Mouse (Mus musculus) hindbrain, postnatal 0 days (tissue): ENCODE results near the gene Ift20. TPM values are rescaled to one million over a fixed set of nuclear protein-coding genes. Genes with fewer than 3 reads are reported as not detected.

ENCODE experiments used
- ATAC-seq: fragments of 200-750 bp; cut with Nextera tagmentation; 2 replicates; pipeline ENCODE4 v1.8.0; 2017; ENCODE audit warnings: mild to moderate bottlenecking, moderate TSS enrichment, moderate library complexity
- DNase-seq: peaks from one replicate; pipeline ENCODE4 v3.0.0-alpha.2; 2015; ENCODE audit warnings: low spot score
- H3K27ac ChIP-seq: fragments of 300-500 bp; sonication (generic); 2 replicates; pipeline ENCODE4 v1.5.1; 2014; ENCODE audit warnings: mild to moderate bottlenecking
- H3K27me3 ChIP-seq: fragments of 300-500 bp; sonication (generic); 2 replicates; pipeline ENCODE4 v1.6.1; 2014; ENCODE audit warnings: low read length, mixed read lengths; ENCODE audit not compliant: insufficient read depth
- H3K36me3 ChIP-seq: fragments of 300-500 bp; sonication (generic); 2 replicates; pipeline ENCODE4 v1.6.1; 2014; ENCODE audit warnings: low read length, mixed read lengths; ENCODE audit not compliant: insufficient read depth
- H3K4me1 ChIP-seq: fragments of 300-500 bp; sonication (generic); 2 replicates; pipeline ENCODE4 v1.6.1; 2014; ENCODE audit warnings: antibody characterized with exemption, low read length, mixed read lengths; ENCODE audit not compliant: insufficient read depth
- H3K4me2 ChIP-seq: fragments of 300-500 bp; sonication (generic); 2 replicates; pipeline ENCODE4 v1.6.1; 2014; ENCODE audit warnings: low read depth, mild to moderate bottlenecking, low read length, moderate library complexity, mixed read lengths
- H3K4me3 ChIP-seq: fragments of 300-500 bp; sonication (generic); 2 replicates; pipeline ENCODE4 v1.5.1; 2014; ENCODE audit warnings: low read length
- H3K9ac ChIP-seq: fragments of 300-500 bp; sonication (generic); replicated peaks from 2 replicates; pipeline ENCODE4 v1.6.1; 2014; ENCODE audit warnings: mild to moderate bottlenecking, low read length, moderate library complexity, mixed read lengths
- H3K9me3 ChIP-seq: fragments of 300-500 bp; sonication (generic); 2 replicates; pipeline ENCODE4 v1.6.1; 2016; ENCODE audit warnings: low read length, mixed read lengths
- CTCF ChIP-seq: IDR thresholded peaks from 2 replicates; pipeline ENCODE4 v1.5.1; 2016; ENCODE audit warnings: antibody characterized with exemption, control low read depth, low read depth
- WGBS: fragments of 180-500 bp; shearing (Covaris S2); extraction: QIAGEN DNeasy Blood & Tissue Kit; methylation state at CpG from one replicate; pipeline ENCODE4 v1.1.7; 2014; 5-methylcytosine and 5-hydroxymethylcytosine counted together
- polyA plus RNA-seq: library from polyadenylated mRNA; unstranded; fragments of >200 nt; fragmentation: Nextera tagmentation; extraction: Ambion mirVana; gene quantifications from 2 replicates; pipeline ENCODE4 v1.2.1, GENCODE M21; 2015
- total RNA-seq: library from RNA; depleted of rRNA; stranded (reverse); fragments of >200 nt; gene quantifications from 2 replicates; pipeline ENCODE4 v1.2.3, GENCODE M21; 2014

Gene Ift20
- total and polyA plus RNA-seq, 2 experiments from 2014 or later: 96.2 to 123 TPM

DNA sequence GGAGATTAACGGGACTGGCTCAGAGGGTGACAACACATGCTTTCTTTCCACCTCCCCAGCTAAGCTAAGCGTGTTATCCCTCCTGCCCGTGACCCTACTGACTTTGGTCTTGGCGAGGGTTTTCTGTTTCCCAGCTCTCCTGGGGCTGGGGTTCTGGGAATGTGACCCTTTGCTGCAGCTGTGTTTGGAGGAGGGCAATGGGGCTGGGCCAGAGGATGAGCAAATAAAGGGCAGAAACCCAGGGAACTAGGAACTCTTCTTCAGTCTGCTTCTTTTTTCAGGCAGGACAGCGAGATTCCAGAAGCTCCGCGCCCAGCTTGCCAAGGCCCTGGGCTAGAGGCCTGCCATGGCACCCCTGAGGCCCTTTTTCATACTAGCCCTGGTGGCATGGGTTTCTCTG is 37.2 kb upstream of the Ift20 start, which contains the start of gene Vtn:
Gene Vtn (plus strand): TSS at position 88 of the 400 bp plus-strand sequence.
- H3K9me3 ChIP-seq: no peaks in the 10 kb centered on the region
- DNase-seq (no peak), ATAC-seq (no peak)
- H3K4me3 ChIP-seq: peak within 1 kb of the TSS; percentile 70
- H3K4me1 ChIP-seq: peaks cover 4% of the 10 kb centered on the region; the same call in 1 of the 2 replicates
- H3K4me2 ChIP-seq: peak within 1 kb of the TSS; percentile 79
- peak within 1 kb of the TSS; percentile 94 for H3K27ac ChIP-seq
- no peak for TF ChIP-seq CTCF
- H3K9ac ChIP-seq: peak within 1 kb of the TSS; percentile 76
- H3K36me3 ChIP-seq: no peaks in the 10 kb centered on the region
- WGBS: 61% methylated on average over 7 of the region's 7 CpGs
- H3K27me3 ChIP-seq: no peaks in the 10 kb centered on the region

- no peak overlapping the region for H3K27ac ChIP-seq
Measured at GRCm38 (mm10) chr11:78499543-78499942, 36.6 kb upstream of the Ift20 start.

GRCm38 (mm10) chr11:78500623-78501202 is 35.4 kb upstream of the Ift20 start:
- DNase-seq (no peak), ATAC-seq (no peak)
- Histone ChIP-seq H3K4me2 (0 out of 2 replicates have a peak overlapping the region, but pooled peaks have one; percentile 0), H3K4me1 (peaks cover 4% of the 10 kb centered on the region; the same call in 1 of the 2 replicates), H3K9ac (no peak overlapping the region), H3K9me3 (no peaks in the 10 kb centered on the region), H3K4me3 (no peak overlapping the region), H3K36me3 (no peaks in the 10 kb centered on the region), H3K27me3 (no peaks in the 10 kb centered on the region), H3K27ac (no peak overlapping the region)
- TF ChIP-seq CTCF: no peak
- WGBS: 76% methylated on average over 9 of the region's 9 CpGs

More at GRCm38 (mm10) chr11:78499543-78499942, 36.6 kb upstream of the Ift20 start:
- no peak for DNase-seq
- Histone ChIP-seq H3K27me3 (no peaks in the 10 kb centered on the region), H3K4me2 (no peak overlapping the region), H3K9me3 (no peaks in the 10 kb centered on the region), H3K4me3 (no peak overlapping the region; the same call in 1 of the 2 replicates), H3K9ac (no peak overlapping the region), H3K36me3 (no peaks in the 10 kb centered on the region), H3K4me1 (peaks cover 4% of the 10 kb centered on the region; the same call in 1 of the 2 replicates)
- TF ChIP-seq CTCF: no peak
- no peak for ATAC-seq
- 58% methylated on average over 16 of the region's 16 CpGs for WGBS

- H3K4me2 ChIP-seq: no peak overlapping the region
- ATAC-seq (no peak), DNase-seq (no peak)
- H3K27me3 ChIP-seq: no peaks in the 10 kb centered on the region
- H3K9me3 ChIP-seq: no peaks in the 10 kb centered on the region
- H3K36me3 ChIP-seq: 0 out of 2 replicates have a peak, but pooled peaks cover 2% of the 10 kb centered on the region
- H3K27ac ChIP-seq: no peak overlapping the region
- TF ChIP-seq CTCF: no peak
- no peaks in the 10 kb centered on the region for H3K4me1 ChIP-seq
- no peak overlapping the region for H3K4me3 ChIP-seq
- WGBS: 84% methylated on average over 20 of the region's 20 CpGs
- no peak overlapping the region for H3K9ac ChIP-seq
Measured at GRCm38 (mm10) chr11:78501529-78501928, 34.6 kb upstream of the Ift20 start.

- Histone ChIP-seq H3K4me3 (no peak within 1 kb of the TSS), H3K27ac (no peak within 1 kb of the TSS), H3K36me3 (peaks cover 15% of the 10 kb centered on the region; the same call in 1 of the 2 replicates), H3K4me1 (no peaks in the 10 kb centered on the region), H3K9ac (no peak within 1 kb of the TSS), H3K4me2 (no peak within 1 kb of the TSS), H3K27me3 (no peaks in the 10 kb centered on the region), H3K9me3 (no peaks in the 10 kb centered on the region)
- DNase-seq (no peak), ATAC-seq (no peak)
- 52% methylated on average over 7 of the region's 7 CpGs for WGBS
- TF ChIP-seq CTCF: no peak
Measured at GRCm38 (mm10) chr11:78502909-78503650, 33.1 kb upstream of the Ift20 start, which contains the start of gene Sebox. Gene Sebox (plus strand): TSS chr11:78503447.

DNA sequence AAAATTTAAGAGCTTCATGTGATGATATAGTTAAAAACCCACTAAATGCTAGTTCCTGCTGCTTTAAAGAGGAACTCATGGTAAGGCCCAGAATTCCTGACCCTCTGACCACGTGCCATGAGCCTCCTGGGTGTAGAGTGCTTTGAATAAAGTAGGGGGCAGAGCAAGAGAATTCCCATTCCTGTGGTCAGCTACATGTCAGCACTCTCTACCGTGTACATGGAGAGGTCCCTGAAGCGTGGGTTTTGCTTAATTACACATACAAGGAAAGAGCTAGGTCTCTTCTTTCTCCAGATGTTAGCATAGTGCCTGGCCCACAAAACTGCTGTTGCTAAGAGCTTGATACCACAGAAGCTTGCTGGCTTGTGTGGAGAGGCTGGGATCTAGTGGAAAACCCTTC is 30.7 kb upstream of the Ift20 start:
- TF ChIP-seq CTCF: no peak
- 79% methylated on average over 3 of the region's 3 CpGs for WGBS
- H3K4me1 ChIP-seq: no peaks in the 10 kb centered on the region
- no peak overlapping the region for H3K4me3 ChIP-seq
- H3K4me2 ChIP-seq: no peak overlapping the region
- H3K9ac ChIP-seq: no peak overlapping the region
- DNase-seq: no peak
- H3K9me3 ChIP-seq: no peaks in the 10 kb centered on the region
- H3K36me3 ChIP-seq: peaks cover 20% of the 10 kb centered on the region; the same call in 1 of the 2 replicates
- no peaks in the 10 kb centered on the region for H3K27me3 ChIP-seq
- no peak overlapping the region for H3K27ac ChIP-seq
- no peak for ATAC-seq
